Mouse (Mus musculus) stomach, postnatal 0 days (tissue): Measurements from ENCODE around the gene Morn1.

ENCODE experiments used
- CTCF ChIP-seq: IDR thresholded peaks from 2 replicates; pipeline ENCODE4 v1.5.1; 2016; ENCODE audit warnings: antibody characterized with exemption, low read depth, mild to moderate bottlenecking, moderate library complexity
- EP300 ChIP-seq: optimal IDR thresholded peaks from 2 replicates; pipeline ENCODE3; 2016; ENCODE audit warnings: antibody characterized with exemption

GRCm38 (mm10) chr4:155074418-155074817 is 12.0 kb upstream of the Morn1 start:
- TF ChIP-seq CTCF (no peak), EP300 (no peak)
